Mouse (Mus musculus) ES-Bruce4 (cell line): Measurements from ENCODE around the gene Tfb2m.

Experiments
- CTCF ChIP-seq: IDR thresholded peaks from one replicate; pipeline ENCODE4 v1.8.1; 2011; ENCODE audit warnings: low read depth, low read length
- POLR2A ChIP-seq: IDR thresholded peaks from one replicate; pipeline ENCODE4 v1.8.1; 2011; ENCODE audit warnings: low read length; ENCODE audit not compliant: insufficient read depth

DNA sequence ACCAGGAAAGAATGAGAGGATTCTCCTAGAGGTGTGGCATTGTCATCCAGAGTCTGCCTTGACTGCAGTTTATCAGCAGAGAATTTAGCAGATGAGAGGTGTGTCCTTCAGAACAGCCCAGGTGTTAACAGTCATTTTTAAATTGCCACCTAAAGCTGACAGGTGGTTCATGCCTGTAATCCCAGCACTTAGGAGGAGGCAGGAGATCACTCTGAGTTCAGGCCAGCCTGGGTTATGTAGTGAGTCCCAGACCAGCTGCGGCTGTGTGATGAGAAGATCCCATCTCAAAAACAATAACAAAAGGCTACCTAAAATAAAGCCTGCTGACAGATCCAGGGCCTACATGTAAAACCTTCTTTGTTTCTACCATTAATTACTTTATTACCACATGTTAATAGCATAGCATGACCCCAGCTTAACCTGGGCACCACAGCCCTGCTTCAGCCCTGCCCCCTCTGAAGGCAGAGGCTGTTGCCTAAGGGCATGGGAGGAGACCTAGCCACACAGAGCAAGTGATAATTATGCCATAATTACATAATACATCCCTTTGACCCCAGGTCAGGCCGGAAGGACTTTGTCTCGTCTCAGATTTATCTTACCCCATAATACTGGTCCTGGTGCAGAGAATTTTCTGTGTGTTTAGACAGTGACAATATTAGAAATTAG, 40.5 kb upstream of the Tfb2m start:
- TF ChIP-seq CTCF (no peak), POLR2A (no peak)
